Mouse (Mus musculus) right cerebral cortex, postnatal 14 days (tissue): ENCODE data around the gene Cstf1.

Experiments used
- DNase-seq: peaks from one replicate; pipeline ENCODE4 v3.0.0; 2022

Cstf1 gene

DNA sequence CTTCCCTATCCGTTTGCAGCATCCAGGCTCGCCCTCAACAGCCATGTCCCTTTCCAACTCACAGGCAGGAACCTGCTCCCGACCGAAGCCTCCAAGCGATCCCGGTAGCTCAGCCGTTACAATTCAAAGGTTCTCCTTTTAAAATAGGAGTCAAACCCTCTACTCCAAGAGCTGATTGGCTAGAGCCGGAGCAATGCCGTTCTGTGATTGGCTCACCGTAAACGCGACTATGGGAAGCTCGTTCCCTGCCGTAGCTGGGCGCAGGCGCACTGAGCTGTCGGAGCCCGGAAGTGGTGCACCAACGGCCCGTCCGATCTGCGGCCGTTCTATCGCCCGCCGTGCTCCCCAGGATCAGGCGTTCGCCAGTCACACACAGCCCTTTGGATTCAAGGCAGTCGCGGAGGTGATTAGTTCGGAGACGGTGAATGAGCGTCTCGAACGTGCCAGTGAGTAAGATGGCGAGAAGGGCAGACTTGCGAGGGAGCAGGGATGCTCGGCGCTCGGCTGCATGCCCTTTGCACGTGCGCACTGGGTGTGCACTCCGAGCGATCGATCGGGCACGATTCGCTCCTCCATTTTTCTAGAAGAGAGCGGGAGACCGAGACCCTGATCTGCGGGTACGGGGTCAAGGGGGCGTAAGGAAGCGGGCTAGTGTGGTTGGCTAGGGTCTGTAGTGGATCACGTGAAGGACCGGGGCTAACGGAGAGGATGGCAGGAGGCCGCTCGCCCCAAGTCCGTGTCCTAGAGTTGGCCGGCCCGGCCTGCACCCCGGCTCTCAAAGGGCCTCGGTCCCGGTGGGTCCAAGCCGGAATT lies at the start of gene Cstf1, which contains the start of gene Aurka:
Gene Cstf1 (plus strand): TSS at position 271 of the 813 bp plus-strand sequence.
Gene Aurka (minus strand): TSS at position 125 of the 813 bp plus-strand sequence.
- peak; percentile 92 for DNase-seq

DNA sequence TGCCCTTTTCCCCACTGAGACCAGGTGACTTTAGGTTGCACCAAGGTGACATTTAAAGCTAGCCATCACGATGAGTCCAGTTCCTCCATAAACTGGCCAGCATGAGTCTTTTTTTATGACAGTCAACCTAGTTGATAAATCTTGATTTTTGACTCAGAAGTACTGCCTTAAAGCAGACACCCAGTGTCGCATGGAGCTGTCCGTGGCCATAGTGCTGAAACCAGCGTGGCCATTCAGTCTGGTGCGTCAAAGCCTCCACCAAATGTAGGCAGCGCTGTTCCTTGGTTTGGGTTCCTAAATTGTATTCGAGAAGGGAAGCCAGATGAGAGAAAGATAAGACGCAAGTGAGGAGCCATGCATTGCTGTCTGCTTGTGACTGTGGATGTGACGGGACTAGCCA lies 49.6 kb upstream of the Cstf1 start:
- DNase-seq: peak; percentile 24

DNA sequence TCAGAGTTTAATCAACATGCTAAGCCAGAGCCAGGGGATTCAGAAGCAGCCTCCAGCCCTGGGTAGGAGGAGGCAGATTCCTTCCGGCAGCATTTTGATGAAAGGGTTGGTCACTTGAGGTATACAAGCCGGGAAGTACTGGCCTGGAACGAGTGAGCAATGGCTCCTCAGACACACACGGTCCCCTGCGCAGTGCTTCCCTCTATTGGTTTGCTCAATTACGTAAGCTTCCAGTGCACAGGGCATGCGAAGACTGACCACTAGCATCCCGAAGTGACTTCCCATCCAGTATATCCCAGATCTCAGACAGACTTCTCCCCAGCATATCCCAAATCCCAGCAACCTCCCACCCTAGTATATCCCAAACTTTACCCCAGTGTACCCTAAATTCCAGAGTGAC lies 42.2 kb upstream of the Cstf1 start:
- no peak for DNase-seq

DNA sequence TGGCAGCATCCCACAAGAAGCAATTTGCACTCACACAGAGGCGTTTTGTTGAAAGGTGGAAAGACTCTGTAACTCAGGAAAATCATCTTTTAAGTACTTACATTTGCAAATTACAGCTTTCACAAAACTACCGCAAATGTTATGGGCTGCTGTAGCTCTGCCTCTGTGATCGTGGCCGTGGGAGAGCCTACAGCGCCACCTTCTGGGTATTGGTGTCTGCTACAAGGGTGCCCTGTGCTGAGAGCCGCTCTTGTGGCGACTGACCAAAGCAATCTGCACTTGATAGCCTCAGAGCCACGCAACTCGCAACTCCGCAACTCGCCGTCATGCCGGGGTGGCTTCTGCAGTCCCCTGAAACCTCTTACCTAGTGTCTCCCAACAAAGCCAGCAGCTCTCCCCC lies 41.3 kb upstream of the Cstf1 start:
- DNase-seq: peak; percentile 84

DNA sequence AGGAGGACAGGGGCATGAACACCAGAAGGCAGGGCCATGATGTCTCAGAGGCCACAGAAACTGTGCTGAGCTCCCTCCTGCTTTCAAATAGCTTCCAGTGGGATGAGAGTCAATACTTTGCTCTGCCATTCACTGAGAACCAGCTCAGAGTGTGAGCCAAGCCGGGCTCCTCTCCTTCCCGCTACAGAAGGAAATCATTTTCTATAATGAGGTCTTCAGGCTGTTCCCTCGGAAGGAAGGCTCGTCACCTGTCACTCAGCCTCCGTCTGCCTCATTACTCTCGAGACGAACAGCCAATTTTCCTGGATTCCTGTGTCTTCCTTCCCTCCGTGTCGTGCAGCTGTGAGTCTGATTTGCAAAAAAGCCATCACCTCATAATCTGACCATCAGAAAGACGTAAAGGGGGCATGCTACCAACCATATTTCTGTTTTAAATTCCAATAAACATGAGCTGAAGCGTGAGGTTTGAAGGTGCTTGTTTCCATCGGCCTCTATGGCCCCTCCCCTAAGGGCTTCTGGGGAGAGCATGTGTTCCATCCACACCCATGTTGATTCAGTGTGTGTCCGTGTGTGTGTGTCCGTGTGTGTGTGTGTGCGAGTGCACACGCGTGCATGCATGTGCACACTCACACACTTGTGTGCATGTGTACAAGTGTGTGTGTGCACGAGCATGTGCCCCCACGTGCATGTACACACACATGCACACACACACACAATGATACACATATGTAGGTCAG lies 32.1 kb upstream of the Cstf1 start:
- no peak for DNase-seq

DNA sequence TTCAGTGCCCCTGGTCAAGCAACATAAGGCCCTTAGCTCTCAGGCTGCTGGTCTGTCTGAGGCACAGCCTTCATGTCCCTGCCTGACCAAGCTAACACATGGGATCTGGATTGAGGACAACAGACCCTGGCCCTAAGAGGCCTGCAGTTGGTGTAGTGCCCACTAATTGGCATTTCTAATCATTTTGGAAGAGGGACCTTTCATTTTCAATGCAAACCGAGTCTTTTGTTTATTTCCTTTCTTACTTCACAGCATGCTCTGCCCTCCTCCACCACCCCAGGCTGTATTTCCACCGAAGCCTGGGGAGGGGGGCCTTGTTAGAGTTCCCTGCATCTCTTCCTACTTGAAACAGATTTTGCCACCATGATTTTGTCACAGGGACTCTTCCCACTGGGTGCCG lies 29.5 kb upstream of the Cstf1 start:
- no peak for DNase-seq

DNA sequence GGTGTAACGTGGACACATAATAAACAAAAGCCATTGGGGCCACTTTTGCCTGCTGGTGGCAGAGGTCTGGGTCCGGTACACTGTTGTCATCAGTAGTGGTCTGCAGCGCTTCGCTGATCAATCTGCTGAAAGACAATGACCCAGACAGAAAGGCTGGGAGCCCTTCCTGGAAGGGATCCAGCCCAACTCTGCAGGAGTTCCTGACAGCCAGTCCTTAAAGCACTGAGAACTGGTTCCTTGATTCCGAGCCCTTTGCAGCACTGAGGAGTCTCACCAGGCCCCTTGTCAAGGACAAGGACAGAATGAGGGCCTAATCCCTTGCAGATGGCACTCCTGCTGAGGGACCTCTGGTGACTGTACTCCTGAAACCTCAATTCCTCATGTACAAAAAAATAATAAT lies 28.9 kb upstream of the Cstf1 start:
- no peak for DNase-seq

DNA sequence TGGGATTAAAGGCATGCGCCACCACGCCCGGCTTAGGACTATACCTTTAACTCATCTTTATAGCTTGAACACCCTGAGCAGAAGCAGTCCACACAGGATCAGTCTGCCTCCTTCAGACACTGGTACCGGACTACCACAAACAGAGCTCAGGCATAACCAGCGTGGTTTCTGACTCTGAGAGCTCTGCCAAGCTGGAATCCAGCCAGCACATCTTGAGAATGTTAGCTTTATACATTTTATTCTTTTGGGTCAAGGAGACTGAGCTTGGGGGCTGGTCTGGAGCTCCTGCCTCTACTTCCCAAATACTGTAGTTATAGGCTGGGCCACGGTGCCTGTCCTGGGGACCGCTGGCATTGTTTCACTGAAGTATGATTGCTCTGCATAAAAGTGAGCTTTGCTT lies 26.7 kb upstream of the Cstf1 start:
- no peak for DNase-seq

DNA sequence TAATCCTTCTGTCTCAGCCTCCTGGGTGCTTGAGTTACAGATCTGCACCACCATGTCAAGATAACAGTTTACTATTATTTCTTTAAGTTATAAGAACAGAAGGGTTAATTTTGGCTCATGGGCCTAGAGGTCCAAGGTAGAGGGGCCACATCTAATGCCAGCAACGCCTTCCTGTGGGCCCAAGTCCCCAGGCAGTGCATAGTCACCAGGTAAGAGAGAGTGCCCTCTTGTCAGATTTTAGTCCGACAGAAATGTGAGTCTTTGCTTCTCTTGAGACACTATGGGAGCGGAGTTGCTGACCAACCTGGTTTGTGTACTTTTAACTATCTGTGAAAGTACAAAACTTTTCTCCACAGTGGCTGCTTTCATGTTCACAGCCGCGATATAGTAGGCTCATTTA lies 25.8 kb upstream of the Cstf1 start:
- DNase-seq: no peak

DNA sequence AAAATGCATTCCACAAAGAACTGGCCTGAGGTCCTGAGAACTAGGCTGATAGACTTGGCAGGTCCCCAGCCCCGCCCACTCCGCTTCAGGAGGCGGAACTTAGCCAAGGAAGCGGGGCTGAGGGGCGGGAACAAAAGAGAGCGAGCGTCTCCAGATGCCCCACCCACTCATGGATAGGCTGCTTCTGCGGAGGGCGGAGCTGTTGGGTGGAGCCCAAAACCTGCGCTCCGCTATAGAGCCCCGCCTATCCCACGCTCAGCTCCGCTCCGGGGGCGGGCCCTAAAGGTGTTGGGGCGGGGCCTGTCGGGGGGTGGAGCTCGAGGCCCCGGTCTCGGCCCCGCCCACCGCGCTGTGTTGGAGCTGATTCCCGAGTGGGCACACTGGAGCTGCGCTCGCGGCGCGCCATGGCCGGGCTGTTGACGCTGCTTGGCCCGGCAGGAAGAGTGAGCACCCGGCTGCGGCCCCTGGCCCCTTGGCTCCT lies 25.2 kb upstream of the Cstf1 start, which contains the start of gene Fam210b:
Gene Fam210b (plus strand): TSS at position 308 of the 481 bp plus-strand sequence.
- DNase-seq: peak; percentile 93

DNA sequence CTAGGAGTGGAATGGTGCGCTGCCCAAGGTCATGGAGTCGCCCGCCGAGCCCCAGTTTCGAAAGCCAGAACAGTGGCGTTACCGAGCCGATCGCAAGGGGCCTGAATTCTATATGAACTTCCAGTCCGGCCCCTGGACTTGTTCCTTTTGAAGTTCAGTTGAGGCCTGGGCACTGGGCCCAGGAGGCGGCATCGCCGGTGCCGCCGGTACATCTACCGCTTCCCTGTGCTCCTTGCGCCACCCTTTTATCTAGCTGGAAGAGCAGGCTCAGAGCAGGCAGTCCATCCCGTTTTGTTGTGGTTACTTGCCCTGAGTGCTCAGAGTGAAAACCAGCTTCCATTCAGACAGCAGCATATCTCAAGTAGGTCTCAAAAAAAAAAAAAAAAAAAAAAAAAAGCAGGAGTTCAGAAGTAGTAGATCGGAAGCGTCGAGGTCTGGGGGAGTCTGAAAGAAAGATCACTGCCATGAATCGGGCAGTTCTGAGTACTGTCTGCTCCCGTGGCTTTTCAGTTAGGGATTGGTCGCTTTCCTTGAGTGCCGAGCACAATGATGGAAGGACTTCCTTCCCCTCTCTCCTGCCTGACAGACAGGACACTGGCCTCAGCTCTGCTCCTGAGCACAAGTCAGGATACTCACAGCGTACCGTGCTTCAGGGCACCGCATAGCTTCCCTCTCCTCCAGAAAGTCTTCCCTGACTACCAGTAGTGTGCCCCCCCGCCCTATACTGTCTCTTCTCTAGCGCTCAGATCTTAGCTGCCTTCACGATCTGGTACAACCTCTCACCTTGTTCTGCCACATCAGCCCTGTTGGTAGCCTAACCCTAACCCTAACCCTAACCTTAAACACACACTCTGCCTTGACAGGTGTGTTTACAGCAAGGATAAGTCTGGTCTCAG lies 24.2 kb upstream of the Cstf1 start:
- peak; percentile 20 for DNase-seq

DNA sequence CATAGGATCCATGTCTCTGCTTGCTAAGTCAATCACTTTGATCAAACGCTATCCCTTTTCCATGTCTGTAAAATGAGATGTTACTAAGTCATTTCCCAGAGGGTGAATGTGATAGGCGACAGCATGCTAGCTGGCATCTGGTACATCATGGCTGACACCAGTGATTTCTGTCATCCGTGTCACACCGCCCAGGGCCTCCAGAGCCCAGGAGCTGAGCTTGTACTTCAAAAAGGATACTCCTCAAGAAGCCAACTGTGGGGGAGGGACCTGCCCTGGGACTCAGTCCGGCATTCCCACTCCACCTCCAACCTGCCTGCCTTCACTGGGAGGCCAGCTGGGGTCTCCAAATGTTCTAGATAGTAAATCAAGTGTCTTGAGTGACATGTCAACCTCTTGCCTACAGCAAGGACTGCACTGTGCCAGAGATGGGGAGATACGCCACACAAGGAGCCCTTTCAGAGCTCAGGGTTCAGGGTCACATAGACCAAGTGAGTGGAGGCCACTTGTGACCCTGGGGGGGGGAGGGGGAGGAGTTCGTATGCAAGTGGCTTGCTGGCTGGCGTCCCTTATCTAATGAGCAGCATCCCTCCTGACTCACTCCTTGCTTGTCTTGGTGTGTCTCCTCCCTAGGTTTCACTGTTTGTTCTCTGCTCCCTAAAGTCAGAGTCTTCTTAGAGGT lies 23.4 kb upstream of the Cstf1 start:
- no peak for DNase-seq

DNA sequence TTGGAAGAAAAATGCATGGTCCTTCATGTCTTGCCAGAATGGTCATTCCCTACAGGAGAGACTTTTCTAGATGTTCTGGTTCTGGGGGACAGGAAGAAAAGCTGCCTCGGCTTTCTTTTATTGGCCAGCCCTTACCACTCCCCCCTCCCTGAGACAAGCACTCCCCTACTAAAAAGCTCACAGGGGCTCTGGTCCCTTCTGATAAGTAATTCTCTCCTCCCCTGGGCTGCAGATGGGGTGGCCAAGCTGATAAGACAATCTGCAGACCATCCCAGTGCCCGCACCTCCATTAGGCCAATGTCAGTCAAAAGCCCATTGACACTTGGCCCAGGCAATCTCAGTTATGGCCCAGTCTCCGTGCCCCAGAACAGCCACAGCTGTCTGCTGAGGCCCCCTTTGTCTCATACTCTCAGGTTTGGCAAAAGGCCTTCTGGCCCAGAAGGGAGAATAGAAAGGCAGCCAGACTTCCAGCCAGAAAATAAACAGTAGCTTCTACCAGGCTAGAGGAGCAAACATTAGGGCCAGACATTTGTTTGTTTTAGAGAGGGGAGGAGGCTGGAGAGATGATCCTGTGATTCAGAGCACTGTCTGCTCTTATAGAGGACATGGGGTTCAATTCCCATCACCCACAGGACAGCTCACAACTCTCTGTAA lies 22.1 kb upstream of the Cstf1 start:
- no peak for DNase-seq

DNA sequence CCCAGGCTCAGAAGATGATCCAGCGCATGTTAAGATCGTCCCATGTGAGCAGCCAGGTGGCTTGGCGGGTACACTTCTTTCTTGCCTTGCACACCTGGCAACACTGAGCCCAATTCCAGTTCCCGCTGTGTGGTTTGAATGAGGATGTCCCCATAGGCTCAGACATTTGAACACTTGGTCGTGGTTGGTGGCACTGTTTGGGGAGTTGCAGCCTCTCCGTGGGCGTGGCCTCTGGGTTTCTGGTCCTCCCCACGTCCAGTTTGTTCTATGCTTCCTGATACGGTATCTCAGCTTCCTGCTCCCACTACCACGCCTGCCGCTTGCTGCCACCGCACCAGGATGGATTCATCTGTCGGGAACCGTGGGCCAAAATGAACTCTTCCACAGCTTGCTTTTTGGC lies 20.7 kb upstream of the Cstf1 start:
- no peak for DNase-seq

DNA sequence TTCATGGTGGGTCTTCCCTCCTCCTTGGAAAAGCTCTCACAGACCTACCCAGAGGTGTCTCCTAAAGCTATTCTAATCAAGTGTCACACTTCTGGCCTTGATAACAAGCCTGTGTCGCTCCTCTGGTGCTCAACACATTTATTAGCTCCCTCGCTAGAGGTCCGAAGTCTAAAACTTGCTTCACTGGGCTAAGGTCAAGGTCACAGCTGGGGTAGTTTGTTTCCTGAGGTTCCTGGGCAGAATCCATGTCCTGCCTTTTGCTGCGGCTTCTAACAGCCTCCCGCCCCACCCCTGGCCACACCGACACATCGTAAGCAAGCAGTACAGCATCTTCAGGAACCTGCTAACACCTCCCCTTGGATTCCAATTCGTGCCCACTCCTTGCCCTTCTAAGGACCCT lies 19.7 kb upstream of the Cstf1 start:
- no peak for DNase-seq

DNA sequence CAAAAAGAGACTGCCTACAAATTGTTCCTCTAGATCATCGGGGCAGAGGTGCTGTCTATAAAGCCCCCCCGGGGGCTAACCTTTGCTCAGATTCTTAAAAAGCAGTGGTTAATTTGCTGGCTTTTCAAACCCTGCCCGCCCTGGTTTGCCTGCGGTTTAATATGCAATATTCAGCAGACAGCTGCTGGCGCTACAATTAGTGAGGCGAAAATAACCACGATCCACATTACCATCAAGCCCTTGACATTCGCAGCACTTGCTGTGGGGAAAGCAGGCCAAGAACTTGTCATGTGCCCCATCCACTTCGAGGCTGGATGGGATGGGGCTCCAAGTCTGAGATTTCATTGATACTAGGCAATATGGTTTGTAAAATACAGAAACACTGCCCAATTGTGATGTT lies 17.3 kb upstream of the Cstf1 start:
- DNase-seq: no peak

DNA sequence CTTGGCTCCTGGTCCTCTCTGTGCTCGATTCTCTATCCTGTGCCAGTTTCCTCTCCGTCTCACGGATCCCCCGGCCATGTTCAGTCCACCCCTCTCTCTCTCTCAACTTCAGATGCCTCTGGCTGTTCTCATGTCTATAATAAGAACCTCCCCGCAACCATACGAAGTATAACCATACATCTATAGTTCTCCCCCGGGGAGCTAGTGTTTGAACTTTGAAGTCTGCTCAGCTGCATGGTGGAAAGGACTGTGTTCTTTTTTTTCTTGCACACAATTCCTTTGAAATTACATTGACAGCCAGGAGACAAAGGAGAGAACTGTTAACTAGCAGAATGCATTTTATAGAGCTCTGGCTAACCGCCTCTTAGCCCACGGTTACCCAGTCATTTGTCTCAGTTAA lies 15.7 kb upstream of the Cstf1 start:
- no peak for DNase-seq

DNA sequence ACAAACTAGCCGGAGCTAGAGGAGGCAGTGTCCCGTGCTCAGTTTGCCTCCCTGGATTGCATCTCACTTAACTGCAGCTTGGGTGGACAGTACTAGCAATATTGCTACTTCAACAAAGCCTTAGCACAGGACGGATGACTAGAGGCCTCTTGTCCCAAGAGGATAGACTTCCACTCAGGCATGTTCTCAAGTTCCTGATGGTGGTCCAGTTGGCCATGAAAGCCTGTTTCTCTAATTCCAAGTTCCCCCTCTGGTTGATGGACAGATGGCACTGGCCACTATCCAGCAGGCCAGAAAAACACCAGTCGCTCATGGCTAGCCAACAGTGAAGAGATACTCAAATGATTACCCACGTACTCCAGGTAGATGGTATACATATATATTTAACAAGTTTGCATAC lies 14.6 kb upstream of the Cstf1 start:
- DNase-seq: no peak

DNA sequence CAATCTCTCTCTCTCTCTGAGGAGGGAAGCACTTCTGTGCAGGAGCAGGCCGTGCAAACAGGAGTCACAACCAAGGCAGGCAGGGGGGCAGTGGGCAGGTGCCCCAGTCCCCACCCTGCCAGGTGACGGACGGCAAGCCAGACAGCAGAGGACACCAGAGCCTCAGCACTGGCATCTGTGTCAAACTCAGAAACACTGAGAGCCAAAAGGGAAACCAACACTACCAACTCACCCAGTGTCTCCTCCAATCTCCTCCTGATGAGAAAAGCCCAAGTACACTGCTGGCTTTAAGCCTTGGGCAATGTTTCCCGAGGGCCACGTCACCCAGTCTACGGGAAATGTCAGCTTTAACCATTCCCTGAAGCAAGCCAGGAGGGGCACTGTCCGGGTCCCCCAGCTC lies 7.3 kb upstream of the Cstf1 start:
- no peak for DNase-seq

DNA sequence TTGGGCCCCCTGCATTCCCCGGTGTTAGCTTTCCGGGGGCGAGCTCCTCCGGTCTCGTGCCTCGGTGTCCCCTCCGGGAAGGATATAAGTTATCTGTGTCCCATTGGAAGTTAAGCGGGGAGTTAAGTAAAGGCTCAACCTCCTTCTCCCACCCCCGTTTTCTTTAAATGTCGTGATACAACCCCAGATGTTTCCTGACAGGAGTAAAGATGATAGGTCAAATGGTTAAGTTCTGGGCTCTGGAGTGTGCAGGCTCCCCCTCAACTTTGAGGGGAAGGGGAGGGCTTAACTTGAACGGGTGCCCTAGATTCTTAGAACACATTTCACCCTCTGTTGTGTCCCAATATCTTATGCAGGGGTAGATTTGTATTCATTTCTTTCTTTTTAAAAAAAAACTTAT lies 777 bp downstream of the Cstf1 start:
- DNase-seq: no peak

DNA sequence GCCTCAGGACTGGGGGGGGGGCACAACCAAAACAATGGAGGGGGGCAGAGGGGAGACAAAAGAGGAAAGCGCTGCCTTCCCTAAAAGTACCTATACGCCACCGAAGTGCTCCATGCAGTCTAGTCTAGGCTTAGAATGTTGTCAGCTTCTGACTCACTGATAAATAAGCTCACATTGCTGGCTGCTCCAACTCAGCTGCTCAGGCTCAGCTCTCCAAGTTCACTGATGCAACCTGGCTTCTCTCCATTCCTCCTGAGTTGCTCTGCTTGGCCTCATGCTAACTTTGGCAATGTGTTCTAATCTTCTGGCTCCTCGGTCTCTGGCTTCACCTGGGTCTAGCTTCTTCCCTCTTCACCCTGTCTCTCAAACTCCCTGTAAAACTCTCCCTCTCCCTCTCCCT lies 6.1 kb downstream of the Cstf1 start:
- DNase-seq: no peak

DNA sequence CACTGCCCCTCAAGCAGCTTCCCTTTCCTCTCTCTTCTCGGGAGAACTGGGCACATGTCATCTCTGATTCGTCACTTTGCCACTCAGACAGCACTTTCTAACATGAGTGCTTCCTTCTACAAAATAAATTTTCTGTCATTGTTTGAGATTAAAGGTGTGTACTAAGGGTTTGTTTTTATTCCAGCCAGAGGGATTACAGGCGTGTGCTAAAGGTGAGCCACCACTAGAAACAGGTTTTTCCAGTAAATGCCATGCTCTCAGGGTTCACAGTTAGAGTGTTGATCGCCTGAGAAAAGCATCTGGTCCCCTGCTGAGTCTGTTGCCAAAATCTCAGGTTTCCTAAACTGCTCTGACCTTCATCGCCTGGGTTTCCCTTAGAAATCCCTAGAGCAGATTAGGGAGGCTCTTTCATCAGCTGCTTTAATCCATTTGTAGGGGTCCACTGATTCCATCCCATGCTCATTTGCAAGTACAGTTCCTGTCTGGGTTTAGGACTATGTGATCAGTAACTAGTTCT lies 6.6 kb downstream of the Cstf1 start:
- DNase-seq: no peak
